Mouse (Mus musculus) brain, embryonic 14.5 days (tissue): ENCODE data around the gene Ppp1r3c. TPM values are rescaled to one million over a fixed set of nuclear protein-coding genes. Genes with fewer than 3 reads are reported as not detected.

ENCODE experiments used
- DNase-seq: peaks from one replicate; pipeline ENCODE4 v3.0.0-alpha.2; 2011; ENCODE audit warnings: low read depth
- CTCF ChIP-seq: fragments of 200-500 bp; IDR thresholded peaks from 2 replicates; pipeline ENCODE4 v1.5.1; 2012; ENCODE audit warnings: inconsistent platforms, mild to moderate bottlenecking, moderate library complexity, borderline replicate concordance; ENCODE audit not compliant: insufficient read depth, insufficient read length; ENCODE audit errors: extremely low read depth
- POLR2A ChIP-seq: fragments of 200-500 bp; IDR thresholded peaks from 2 replicates; pipeline ENCODE4 v1.6.1; 2012; ENCODE audit warnings: mild to moderate bottlenecking, inconsistent platforms, borderline replicate concordance; ENCODE audit not compliant: poor library complexity, insufficient read depth, insufficient read length, severe bottlenecking; ENCODE audit errors: extremely low read depth
- polyA plus RNA-seq: library from polyadenylated mRNA; depleted of rRNA; stranded (reverse); fragments of >200 nt; gene quantifications from 2 replicates; pipeline ENCODE4 v1.2.3, GENCODE M21; 2012; rRNA removed

Gene Ppp1r3c
- polyA plus RNA-seq, result 4.2 and 8.7 TPM in 2 replicates

DNA sequence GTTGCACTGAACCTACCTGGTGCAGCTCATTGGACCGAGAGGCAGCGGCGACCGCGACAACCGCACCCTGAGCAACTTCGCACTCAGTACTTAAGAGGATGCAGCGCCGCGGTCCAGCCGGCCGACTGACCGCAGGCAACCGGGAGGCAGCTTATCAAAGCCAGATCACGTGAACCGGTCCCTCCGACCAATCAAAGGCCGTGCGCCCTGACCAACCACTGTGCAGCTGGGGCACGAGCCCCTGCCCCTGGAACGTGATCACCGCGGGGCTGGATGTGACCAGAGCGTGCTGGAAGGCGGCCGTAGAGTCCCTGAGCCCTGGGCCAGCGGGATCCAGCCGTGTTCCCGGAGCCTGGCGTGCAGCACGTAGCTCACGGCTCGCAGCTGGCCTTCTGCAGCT, at the start of gene Ppp1r3c:
TSS of gene Ppp1r3c (minus strand) at position 117 of the 400 bp plus-strand sequence.
- DNase-seq, result peak; percentile 95

DNA sequence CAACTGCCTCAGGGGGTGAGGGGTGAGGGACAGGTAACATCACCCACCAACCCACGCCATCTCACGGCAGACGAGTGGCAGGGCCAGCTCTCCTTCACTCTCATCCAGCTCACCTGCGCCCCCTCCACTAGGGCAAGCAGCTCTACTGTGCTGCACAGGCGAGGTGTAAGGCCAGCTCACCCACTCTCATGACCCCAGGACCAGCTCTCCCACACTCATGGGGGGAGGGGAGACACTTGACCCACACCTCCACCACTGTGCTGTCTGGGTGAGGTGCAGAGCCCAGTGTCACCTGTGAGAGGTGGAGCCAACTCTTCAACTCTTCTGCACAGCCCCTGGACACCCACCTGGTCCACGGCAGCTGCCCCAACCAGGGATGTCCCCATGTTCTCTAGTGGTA, 46.7 kb upstream of the Ppp1r3c start:
- no peak for DNase-seq
- TF ChIP-seq POLR2A, result no peak
- TF ChIP-seq CTCF, result no peak

More for the DNA sequence above, at the start of gene Ppp1r3c:
- TF ChIP-seq CTCF, result no peak
- no peak for TF ChIP-seq POLR2A

DNA sequence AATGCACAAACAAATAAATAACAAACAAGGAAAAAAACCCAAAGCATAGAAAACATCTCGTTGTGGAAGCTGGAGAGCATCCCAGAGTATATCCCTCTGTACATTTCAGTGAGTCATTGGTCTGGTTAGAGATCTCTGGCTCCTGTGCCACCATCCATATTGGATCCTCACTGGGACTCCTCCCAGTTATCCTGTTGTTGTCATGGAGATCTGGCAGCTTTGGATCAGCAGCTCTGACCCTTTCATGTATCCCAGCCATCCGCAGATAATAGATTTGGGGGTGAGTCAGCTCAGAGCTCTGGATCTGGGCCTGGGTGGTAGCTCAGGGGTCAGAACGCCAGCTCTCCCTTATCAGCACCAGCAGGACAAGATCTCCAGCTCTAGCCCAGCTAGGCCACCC, 46.1 kb upstream of the Ppp1r3c start:
- peak; percentile 7 for DNase-seq
- TF ChIP-seq CTCF (no peak), POLR2A (no peak)

- TF ChIP-seq POLR2A (no peak), CTCF (no peak)
- no peak for DNase-seq
These were observed 45.5 kb upstream of the Ppp1r3c start for GRCm38 (mm10) chr19:36781996-36782395.

- TF ChIP-seq POLR2A (no peak), CTCF (no peak)
- DNase-seq, result no peak
These were observed 43.9 kb upstream of the Ppp1r3c start for GRCm38 (mm10) chr19:36780375-36780774.

- no peak for TF ChIP-seq POLR2A
- TF ChIP-seq CTCF, result no peak
- DNase-seq, result no peak
These were observed 43.3 kb upstream of the Ppp1r3c start for GRCm38 (mm10) chr19:36779765-36780164.

- no peak for TF ChIP-seq CTCF
- TF ChIP-seq POLR2A, result no peak
These were observed 39.1 kb upstream of the Ppp1r3c start for GRCm38 (mm10) chr19:36775531-36775930.

GRCm38 (mm10) chr19:36773716-36774459, 37.4 kb upstream of the Ppp1r3c start:
- TF ChIP-seq CTCF, result no peak
- DNase-seq, result no peak

More at GRCm38 (mm10) chr19:36775531-36775930, 39.1 kb upstream of the Ppp1r3c start:
- DNase-seq, result no peak

DNA sequence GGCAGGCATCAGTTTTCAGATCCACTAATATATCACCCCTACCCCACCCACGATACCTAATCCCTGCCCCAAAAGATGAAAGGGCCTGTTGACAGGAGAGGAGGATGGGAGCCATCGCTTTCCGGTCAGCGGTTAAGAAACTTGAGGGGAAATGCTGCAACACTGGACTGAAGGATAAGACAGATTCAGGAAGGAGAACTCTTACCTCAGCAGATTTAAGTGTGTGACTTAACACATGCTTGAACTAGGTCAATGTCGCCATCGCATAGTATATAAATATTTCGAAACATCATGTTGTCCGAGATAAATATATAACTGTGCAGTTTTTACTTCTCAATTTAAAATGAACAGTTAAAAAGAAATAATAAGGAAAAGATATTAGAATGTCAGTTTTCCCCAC, 31.6 kb upstream of the Ppp1r3c start:
- TF ChIP-seq POLR2A, result no peak
- TF ChIP-seq CTCF, result no peak
- no peak for DNase-seq

DNA sequence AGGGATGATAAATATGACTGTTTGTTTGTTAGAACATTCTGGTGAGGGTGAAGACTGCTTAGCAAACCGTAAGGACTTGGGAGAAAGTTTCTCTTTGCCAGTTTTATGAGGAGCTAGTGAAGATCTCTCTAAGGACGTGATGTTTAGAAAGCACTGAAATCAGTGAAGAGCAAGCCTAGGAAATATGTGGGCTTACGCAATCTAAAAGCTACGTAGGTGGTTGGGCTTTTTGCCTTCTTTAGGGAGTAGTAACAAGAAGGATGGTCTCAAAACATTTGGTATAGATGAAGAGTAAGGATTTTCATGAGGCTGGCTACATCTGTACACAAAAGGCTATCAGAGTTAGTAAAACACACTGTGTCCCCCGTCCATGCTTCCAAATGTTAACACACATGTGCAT, 28.0 kb upstream of the Ppp1r3c start:
- TF ChIP-seq CTCF, result no peak
- no peak for TF ChIP-seq POLR2A
- DNase-seq, result no peak

- no peak for DNase-seq
- no peak for TF ChIP-seq POLR2A
These were observed 12.5 kb upstream of the Ppp1r3c start for GRCm38 (mm10) chr19:36748996-36749395.

DNA sequence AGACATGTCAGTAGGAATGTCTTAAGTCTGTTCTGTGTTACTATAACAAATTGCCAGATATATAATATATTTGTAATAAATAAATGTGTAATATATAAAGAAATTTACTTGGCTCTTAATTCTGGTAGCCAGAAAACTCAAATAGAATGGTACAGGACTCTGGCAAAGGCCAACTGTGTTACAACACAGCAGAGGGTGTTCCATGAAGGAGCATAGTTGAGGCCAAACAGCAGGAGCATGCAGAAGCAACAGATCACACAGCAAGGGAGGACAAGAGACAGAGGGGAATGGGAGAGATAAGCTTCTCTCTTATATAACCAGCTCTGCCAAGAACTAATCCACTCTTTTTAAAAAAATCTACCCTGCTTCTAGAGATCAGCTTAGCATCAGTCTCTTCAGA, 5.9 kb upstream of the Ppp1r3c start:
- no peak for DNase-seq
- no peak for TF ChIP-seq POLR2A
- TF ChIP-seq CTCF, result no peak
